Mouse (Mus musculus): Measurements from ENCODE around the gene Dag1.
"Not testable (repeated sequence)": the region's sequence is repeated elsewhere in the genome, so short reads cannot be mapped to it uniquely, and the experiment has no call there.

The Dag1 gene

DNA sequence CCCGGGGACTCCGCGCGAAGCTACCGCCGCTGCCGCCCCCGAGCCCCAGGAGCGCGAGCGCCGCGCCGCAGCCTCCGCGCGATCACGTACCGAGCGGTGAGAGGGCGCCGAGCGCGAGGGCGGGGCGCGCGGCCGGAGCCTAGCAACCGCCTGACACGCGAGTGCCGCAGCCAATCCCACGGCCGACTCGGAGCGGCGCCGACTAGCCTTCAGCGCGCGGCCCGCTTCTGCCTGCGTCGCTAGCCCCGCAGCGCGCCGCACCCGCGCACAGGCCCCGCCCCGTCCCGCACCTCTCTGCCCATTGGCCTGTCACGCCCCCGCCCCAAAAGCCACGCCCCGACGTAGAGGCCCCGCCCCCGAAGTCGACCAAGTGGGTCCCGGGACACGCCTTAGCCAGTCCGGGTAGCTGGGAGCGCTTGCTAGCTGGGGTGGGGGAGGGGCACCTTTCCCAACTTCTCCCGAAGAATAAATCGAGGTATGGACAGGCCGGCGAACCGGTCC lies at the start of gene Dag1:
Gene Dag1 (minus strand): TSS at position 269 of the 501 bp plus-strand sequence.
- DNase-seq: peak; percentile 99

DNA sequence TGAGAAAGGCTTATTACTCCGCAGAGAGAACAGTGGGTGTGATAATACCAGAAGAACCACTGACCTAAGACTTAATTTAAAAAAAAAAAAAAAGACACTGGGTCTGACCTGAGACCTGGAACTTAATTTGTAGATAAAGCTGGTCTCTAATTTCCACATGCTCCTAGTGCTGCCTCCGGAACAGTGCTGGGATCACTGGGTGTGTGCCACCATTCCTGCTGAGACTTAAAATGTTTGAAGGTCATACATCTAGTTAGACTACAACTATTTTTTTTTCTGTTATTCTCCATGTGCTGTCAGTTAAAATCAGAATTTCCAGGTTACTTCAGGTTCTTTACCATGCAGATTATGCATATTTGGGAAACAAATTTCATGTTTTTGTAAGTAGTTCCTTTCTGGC lies 44.4 kb upstream of the Dag1 start:
- DNase-seq: no peak

DNA sequence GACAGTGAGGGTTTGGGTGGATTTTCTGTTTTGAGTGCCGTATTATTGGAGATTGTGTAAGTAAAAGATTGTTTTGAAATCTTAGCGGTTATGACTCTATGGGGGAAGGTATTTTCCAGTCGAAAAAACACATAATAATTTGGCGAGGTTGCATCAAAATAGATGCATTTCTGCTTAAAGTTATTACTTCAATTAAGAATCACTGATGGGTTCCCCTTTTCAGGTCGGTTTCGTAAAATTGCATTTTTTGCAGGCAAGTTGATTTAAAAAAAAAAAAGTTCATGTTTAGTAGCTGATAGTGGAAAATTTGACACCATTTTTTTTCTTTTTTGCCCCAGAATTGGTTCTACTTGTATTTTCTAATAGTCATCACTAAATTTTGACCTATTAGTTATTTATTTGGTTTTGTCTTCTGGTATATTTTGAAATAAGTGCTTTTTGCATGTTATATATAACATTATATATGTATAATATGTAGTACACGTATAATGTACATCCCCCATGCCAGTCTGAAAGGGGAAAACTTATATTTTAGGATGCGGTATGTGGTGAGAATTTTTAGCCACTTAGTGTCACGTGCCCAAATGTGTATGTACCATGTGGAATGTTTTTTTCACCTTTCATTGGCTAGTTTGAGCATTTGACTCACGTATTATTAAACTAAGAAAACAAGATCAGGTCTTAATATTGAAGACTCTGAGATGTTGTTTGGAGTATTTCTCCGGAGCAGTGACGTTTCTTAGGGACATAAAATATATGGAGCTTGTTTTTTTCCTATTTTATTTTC lies 43.5 kb upstream of the Dag1 start:
- DNase-seq: no peak

DNA sequence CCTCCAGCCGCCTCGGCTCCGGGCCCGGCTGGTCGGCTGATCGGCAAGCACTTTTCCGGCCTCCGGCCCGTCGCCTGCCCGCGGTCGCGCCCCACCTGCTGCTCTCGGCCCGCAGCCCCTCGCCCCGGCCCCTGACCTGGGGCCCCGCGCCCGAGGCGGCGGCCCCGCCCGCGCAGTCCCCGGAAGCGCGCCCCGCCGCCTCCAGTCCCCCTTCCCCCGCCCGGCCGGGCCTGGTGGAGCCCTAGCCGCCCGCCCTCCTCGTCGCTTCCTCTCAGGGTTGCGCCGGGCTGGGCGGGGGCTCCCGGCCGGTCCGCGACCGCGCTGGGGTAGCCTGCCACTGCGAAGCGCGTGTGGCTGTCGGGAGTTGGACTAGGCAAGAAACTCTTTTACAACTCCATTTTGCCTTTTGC lies 42.8 kb upstream of the Dag1 start:
- DNase-seq: peak; percentile 66

DNA sequence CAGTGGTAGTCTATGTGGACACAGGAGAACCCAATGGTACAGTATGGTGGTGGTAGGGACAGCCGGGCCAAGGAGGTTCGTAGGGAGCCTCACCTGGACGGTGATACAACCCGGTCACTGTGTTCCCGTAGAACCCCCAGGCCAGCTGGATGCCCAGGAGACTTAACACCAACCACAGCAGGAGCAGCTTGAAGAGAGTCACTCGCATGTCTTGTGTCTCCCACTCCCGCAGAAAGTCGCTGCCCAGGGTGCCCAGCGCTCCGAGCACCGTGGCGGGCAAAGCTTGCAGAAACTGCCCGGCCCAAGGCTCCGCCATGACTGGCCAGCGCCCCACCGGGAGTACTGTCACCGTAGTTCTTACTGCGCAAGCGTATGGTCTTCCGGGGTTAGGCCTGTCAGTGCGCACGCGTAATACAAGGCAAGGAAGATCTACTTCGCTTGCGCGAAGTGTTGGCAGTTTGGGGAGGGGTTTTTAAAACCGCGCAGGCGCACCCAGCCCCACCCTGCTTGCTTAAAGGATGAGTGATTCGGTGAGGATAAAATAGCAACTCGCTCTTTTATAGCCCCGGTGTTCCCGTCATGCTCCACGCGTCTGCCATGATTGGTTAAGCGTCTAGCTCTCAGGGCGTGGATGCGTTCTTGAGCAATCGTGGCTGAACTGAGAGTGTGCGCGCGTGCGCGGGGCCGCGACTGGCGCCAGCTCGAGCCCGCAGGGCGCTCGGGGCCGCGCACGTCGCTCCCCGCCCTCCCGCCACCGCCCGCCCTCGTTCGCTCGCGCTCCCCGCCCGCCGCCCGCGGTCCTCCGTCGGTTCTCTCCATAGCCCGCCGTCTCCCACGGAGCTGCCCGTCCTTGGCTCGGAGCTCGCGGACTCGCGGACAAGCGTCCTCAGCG lies 42.1 kb upstream of the Dag1 start, which contains the start of the genes Rhoa and Tcta:
Gene Rhoa (plus strand): TSS at position 501 of the 892 bp plus-strand sequence.
Gene Tcta (minus strand): TSS at position 532 of the 892 bp plus-strand sequence.
- DNase-seq: peak; percentile 96

DNA sequence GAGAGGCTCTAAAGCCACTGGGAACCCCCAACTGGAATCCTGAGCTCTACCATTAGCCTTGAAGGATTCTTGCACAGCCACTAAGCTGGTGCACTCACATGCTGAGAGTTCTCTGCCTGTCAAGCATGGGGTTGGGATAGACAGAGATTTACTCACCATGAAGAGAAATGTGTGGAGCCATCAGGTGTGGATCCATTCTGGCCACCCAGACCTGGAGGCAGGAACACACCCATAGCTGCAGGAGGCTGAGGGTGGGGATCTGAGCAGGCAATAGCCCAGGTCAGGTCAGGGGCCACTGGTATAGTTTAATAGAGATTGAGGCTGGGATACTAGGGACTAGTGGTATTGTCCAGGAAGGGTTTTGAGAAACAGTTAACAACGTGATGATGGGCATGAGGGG lies 41.4 kb upstream of the Dag1 start:
- DNase-seq: no peak

DNA sequence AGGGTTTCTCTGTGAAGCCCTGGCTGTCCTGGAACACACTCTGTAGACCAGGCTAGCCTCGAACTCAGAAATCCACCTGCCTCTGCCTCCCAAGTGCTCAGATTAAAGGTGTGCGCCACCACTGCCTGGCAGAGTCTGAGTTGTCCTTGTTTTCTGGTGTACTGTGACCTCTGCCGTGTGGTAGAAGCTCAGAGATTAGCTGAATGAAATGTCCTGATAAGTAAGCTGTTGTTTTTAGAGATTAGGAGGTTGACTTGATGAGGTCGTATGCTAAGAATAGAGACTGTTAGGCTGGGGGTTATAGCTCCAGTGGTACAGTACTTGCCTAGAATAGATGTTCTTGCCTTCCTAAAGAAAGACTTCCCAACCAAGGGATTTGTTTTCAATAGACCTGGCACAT lies 41.0 kb upstream of the Dag1 start:
- no peak for DNase-seq

DNA sequence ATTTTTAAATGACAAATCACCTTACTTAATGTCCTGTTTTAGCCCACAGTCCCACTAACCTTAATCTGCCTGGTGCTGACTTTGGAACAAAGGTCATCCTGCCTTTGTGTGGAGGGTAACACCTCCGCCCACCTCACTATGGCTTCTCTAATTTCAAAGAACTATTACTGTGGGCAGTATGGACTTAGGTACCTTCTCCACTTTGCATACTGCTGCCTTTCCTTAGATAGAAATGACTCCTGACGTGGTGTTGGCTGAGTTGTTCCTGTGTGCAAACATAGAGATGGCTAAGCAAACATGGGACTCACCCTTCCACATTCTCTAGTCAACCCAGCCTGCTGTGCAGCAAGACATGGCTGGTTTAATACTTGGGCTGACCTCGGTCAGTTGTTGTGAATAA lies 38.1 kb upstream of the Dag1 start:
- DNase-seq: no peak

DNA sequence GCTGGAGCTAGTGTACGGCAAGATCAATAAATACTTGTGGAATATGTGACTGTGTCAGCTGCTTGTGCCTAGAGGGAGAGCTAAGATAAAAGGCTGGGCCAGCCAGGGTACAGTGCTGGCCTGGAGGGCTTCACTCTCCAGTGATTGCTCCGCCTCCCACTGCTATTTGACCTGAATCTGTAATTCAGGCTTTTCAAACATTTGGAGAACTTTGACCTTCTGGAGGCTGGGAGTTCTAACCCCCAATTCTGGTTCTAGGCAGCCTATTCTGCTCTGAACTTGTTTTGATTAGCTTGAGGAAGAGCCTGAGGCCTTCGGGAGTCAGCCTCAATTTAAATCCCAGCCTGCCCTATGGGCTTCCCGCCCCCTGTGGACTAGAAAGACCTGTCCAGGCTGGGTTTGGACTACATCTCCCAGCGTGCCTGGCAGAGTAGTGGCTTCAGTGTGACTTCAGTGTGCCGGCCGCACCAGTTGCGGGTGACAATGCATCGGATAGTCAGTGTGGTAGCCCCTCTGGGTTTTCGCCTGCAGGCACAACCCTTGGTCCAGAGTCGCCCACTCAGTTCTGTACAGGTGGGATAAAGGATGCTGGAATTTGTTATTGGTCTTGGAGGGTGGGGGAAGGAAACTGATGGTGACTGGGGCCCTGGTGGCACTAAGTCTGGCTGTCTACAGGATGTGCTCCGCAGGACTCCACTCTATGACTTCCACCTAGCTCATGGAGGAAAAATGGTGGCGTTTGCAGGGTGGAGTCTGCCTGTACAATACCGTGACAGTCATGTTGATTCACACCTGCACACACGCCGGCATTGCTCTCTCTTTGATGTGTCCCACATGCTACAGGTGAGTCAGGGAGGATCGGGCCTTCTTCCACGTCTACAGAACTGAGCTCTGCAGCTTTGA lies 32.9 kb upstream of the Dag1 start, which contains the start of gene Amt:
Gene Amt (plus strand): TSS at position 401 of the 903 bp plus-strand sequence.
- peak; percentile 23 for DNase-seq

DNA sequence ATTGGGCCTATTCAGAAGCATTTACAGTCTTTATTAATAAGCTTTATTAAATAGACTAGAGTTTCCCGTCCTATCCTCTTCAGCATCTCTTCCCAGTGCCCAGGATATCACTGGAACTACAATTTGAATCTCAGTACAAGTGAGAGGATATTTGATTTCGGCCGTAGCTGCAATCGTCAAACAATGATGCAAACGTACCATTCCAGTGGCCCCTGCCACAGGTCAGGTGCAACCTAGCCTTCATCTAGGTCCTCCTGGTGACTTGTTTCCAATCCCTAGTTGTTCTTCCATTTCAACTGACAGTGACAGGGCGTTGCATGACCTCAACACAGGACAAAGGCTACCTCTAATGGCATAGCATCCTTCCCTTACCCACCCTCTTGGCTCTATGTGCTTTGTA lies 27.0 kb upstream of the Dag1 start:
- no peak for DNase-seq

DNA sequence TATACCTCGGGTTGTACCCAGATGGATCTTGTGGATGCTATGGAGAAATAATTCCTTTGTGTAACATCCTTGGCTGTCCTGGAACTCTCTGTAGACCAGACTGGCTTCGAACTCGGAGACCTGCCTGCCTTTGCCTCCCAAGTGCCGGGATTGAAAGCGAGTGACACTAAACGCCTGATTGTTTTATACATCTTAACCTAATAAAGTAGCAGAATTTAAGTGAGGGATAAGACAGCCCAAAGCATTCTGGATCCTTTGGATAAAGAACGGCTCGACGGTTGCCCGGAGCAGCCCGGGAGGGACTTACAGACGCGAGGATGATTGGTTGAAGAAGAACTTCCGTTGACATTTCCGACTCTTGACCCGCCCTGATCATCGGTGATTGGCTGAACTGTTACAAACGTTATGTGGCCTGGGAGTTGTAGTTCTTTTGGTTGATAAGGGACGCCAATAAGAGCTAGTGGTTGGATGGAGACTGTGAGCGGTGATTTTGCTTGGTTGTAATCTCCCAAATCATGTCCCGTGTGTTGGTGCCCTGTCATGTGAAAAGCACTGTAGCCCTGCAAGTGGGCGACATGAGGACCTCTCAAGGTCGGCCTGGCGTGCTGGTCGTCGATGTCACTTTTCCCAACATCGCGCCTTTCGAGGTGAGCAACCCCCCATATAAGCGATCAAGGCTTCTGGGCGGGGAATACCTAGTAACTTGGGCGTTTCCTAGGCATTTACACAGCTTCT lies 26.4 kb upstream of the Dag1 start, which contains the start of gene Nicn1:
Gene Nicn1 (plus strand): TSS at position 414 of the 735 bp plus-strand sequence.
- DNase-seq: peak; percentile 86

DNA sequence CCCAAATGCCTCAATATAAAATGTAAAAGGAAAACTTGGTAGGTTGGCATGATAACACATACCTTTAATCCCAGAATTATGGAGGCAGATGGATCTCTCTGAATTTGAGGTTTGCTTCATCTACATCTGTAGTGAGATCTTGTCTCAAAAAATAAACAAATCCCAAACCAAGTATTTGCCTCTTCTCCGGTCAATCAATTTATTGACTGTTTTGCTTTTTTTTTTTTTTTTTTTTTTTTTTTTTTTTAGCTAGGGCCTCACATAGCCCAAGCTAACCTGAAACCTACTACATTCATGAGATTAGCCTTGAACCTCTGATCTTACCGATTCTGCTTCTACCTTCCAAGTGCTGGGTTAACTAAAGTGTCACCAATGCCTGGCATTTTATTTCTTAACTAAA lies 25.6 kb upstream of the Dag1 start:
- no peak for DNase-seq

DNA sequence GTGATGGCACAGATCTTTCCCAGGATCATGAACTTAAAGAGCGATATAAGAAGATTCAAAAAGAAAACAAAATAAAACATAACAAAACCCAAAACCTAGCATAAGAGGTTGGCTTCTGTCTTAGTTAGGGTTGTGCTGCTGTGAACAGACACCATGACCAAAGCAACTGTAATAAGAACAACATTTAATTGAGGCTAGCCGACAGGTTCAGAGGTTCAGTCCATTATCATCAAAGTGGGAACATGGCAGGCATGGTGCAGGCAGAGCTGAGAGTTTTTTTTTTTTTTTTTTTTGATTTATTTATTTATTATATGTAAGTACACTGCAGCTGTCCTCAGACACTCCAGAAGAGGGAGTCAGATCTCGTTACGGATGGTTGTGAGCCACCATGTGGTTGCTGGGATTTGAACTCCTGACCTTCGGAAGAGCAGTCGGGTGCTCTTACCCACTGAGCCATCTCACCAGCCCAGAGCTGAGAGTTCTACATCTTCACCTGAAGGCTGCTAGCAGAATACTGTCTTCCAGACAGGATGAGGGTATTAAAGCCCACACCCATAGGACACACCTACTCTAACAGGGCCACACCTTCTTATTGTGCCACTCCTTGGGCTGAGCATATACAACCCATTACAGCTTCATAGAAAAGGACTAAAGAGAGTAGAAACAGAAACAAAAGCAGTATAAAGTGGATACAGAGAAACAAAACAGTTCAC lies 23.9 kb upstream of the Dag1 start:
- DNase-seq: not testable (repeated sequence)

DNA sequence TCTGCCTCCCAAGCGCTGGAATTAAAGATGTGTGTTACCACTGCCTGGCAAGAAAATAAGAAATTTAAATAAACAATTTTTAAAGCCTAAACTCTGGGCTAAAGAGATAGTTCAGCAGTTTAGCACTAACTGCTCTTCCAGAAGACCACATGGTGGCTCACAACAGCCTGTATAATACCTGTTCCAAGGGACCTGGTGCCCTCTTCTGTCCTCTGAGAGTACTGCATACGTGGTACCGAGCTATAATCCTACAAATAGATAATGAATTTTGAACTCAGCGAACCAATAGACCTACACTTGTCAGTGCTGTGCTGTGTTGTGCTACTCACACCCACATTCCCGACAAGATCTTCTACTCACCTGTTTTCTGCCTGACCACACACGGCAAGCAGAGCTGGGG lies 20.7 kb upstream of the Dag1 start:
- peak; percentile 72 for DNase-seq

DNA sequence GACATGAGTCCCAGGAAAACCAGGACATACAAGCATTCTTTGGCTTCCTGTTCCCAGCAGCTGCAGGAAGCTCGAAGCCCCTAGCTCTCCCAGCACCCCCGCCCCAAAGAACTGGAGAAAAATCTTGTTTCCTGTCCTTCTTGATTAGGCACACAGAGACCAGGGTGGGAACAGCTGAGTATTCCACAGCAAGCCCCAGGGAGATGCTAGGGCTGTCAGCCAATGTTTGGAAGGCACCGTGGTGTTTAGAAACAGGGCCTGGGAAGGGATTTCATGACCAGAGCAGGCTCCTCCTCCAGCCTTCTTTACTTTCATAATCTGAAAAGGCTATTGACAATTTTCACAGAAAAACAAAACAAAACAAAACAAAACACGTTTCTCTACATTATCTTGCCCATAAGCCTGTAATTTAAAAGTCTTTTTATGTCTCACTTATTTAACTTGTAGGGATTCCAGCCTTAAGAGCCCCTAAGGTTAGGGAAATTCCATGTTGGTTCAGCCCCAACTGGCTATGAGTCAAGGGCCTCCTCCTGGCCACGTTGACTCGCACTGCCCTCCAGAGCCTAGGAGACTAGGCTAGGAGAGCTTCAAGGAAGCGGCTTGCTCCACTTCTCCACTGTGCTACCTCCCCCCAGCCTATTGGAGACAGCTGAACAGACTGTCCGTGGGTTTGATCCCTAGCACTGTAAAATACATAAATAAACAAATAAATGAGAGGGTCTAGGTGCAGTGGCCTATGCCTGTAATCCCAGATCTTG lies 16.5 kb upstream of the Dag1 start:
- DNase-seq: no peak

DNA sequence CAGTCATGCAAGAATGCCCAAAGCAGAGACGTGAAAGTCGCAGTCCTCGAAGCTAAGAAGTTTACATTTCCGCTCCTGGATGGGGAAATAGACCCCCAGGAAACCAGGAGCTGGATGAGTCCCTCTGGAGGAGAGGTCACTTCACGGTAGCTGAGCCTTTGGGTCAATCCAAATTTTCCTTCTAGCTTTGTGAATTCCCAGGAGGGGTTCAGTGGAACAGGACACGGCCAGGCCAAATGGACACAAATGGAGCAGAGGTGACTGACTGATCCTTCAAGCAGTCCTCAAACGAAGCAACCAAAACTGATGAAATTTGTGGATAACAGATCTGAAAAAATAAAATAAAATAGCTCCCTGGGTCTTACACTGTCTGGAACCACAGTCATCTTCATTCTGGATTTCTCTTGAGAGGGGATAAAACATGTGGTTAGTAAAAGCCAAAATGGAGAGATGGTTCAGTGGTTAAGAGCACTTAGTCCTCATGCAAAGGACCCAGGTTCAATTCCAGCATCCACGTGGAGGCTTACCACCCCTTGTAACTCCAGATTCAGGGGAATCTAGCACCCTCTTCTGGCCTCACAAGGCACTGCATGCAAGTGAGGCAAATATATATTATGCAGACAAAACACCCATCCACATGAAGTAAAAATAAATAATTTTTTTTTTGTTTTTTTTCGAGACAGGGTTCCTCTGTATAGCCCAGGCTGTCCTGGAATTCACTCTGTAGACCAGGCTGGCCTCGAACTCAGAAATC lies 15.1 kb upstream of the Dag1 start:
- DNase-seq: no peak

DNA sequence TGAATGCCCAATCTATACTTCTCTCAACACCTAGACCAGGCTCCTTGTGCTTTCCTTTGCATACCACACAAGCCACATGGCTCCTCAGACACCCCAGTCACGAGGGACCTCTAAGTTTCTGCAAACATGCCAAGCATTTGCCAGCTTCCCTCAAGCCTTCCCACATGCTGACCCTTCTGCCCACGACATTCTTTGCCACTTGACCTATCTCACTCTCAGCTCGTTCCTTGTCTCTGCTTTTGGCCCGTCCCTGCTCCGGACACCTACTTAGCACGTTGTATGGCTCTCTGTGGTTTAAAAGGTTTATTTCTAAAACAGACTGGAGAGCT lies 11.5 kb upstream of the Dag1 start:
- DNase-seq: no peak

DNA sequence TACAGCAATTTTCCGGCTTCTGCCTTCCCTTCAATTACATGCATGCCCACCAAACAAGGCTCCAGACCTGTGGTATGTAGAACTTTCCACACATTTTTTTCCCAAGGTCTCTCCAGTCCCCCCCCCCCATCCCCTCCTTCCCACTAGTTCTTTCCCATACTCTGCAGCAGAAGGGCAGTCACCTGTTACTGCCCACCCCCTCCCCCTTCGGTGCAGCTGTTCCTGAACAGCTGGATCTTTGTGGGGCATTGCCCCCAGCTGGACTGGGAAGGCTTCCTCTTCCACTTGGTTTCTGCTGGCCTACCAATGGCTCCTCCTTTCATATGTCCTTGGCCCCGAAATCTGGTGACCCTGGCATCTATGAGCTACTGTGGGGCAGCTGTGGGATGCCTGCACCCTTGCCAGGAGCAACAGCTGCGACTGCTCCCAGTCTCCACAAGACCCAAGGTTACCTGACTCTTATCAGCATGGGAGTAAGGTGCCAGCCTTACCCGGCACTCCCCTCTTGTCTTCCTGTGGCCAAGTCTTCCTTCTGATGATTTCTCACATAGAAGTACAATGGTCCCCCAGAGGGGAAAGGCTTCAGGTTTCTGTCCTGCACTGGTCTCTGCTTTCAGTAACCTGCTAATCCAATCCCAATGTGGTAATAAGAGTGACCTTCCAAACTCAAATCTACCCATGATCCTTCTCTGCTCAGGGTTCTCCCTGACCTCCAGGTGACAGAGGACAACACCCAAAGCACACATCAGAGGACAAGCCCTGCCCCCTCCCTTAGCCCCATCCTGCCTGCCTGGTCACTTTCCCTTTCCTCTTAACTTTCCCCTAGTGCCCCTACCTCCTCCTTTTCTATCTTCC lies 10.9 kb upstream of the Dag1 start:
- no peak for DNase-seq

DNA sequence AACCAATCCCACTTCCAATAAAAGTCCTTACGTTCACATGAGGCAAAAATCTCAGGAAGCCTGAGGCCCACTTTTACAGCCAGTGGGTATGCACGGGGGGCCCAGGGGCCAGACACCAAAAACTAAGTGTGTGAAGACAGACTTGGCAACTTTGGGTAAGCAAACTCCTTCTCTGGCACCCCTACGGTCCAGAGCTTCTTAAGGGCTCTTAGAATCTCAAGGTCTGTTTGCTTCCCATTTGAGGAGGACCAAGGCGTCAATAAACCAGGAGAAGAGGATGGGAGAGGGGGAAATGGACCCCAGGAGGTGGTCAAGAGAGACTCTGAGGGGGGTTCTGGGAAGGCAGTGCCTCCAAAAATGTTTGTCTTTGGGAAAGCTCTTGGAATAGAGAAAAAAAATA lies 9.7 kb upstream of the Dag1 start:
- no peak for DNase-seq
